Mouse (Mus musculus) cerebellum, adult 2 months (tissue): ENCODE measurements around the gene Cops6.

ENCODE experiments used
- CTCF ChIP-seq: fragments of 200-500 bp; IDR thresholded peaks from 2 replicates; pipeline ENCODE4 v1.5.1; 2011; ENCODE audit warnings: low read depth, mild to moderate bottlenecking, control low read depth, low read length, moderate library complexity, borderline replicate concordance; ENCODE audit not compliant: insufficient read depth
- POLR2A ChIP-seq: fragments of 200-500 bp; IDR thresholded peaks from 2 replicates; pipeline ENCODE4 v1.6.1; 2011; ENCODE audit warnings: low read length, control low read depth, borderline replicate concordance; ENCODE audit not compliant: insufficient read depth

DNA sequence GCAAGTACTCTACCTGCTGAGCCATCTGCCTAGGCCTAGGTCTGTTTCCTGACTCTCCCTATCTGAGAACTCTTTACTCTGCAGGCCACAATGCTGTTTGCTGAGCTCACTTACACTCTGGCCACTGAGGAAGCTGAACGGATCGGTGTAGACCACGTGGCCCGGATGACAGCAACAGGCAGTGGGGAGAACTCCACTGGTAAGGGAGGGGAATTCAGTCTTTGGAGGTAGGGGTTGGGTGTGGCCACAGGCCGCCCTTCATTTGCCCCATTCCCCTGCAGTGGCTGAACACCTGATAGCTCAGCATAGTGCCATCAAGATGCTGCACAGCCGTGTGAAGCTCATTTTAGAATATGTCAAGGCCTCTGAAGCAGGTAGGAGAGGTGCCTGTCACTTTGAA is 2.2 kb downstream of the Cops6 start:
- TF ChIP-seq POLR2A: no peak
- no peak for TF ChIP-seq CTCF
